Comparison of ENCODE assay signal across 19 mouse cellular contexts in the genomic region with DNA sequence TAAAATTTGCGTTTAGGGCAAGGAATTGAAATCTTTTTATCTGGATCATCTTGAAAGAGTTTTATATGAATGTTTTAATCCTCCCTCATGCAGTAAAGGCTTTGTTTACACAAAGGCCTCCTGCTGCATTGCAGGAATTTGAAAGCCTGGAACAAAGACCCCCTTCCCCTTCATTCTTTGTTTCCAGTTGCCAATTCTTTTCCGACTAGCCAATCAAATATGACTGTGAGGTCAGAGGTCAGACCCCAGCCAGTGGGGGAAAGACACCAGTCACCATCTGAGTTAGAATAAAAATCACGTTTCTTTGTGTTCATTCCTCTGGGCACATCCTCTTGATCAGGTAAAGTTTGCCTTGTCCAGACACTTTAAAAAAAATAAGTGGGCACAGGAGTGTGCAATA.
DNase-seq lines count a peak whose midpoint lies in the region; ATAC-seq lines count a peak whose summit lies in the region.
"Had no signal": no experiment of that assay in that cellular context is flagged by ENCODE, and none has a peak within 500 bp of the region (broad histone marks: within the 10 kb centered on the region; RNA-seq: fewer than 3 reads in every experiment).

No protein-coding gene starts in this region.

- H3K27me3 ChIP-seq in hindbrain, embryonic 10.5 days (ENCODE audit: insufficient read depth, poor library complexity, severe bottlenecking): no peaks in the 10 kb centered on the region
- no peaks in the 10 kb centered on the region for H3K27me3 ChIP-seq in hindbrain, embryonic 13.5 days
- H3K27me3 ChIP-seq: embryonic facial prominence, embryonic 15.5 days; heart, embryonic 12.5 days; hindbrain, embryonic 12.5 days; intestine, embryonic 15.5 days; Patski had no signal

- H3K9ac ChIP-seq in hindbrain, embryonic 13.5 days: no peak overlapping the region
- H3K9ac ChIP-seq: embryonic facial prominence, embryonic 15.5 days; heart, embryonic 12.5 days; hindbrain, embryonic 12.5 days; intestine, embryonic 15.5 days had no signal

- H3K36me3 ChIP-seq in hindbrain, embryonic 10.5 days: no peaks in the 10 kb centered on the region
- no peaks in the 10 kb centered on the region for H3K36me3 ChIP-seq in hindbrain, embryonic 13.5 days
- H3K36me3 ChIP-seq: embryonic facial prominence, embryonic 15.5 days; heart, embryonic 12.5 days; hindbrain, embryonic 12.5 days; intestine, embryonic 15.5 days had no signal

- peak overlapping the region; percentile 70 for H3K27ac ChIP-seq in hindbrain, embryonic 10.5 days
- H3K27ac ChIP-seq in hindbrain, embryonic 13.5 days: no peak overlapping the region
- H3K27ac ChIP-seq: embryonic facial prominence, embryonic 15.5 days; hindbrain, embryonic 12.5 days; intestine, embryonic 15.5 days had no signal

- H3K4me3 ChIP-seq in hindbrain, embryonic 10.5 days: no peak overlapping the region
- H3K4me3 ChIP-seq in hindbrain, embryonic 13.5 days: no peak overlapping the region
- H3K4me3 ChIP-seq: embryonic facial prominence, embryonic 15.5 days; erythroblast, embryonic 14.5 days; heart, embryonic 12.5 days; hindbrain, embryonic 12.5 days; intestine, embryonic 15.5 days had no signal

- H3K4me1 ChIP-seq in hindbrain, embryonic 10.5 days (replicated peaks): peaks cover 14% of the 10 kb centered on the region
- H3K4me1 ChIP-seq in hindbrain, embryonic 13.5 days (replicated peaks): no peaks in the 10 kb centered on the region
- H3K4me1 ChIP-seq: embryonic facial prominence, embryonic 15.5 days; heart, embryonic 12.5 days; hindbrain, embryonic 12.5 days; intestine, embryonic 15.5 days had no signal

- H3K4me2 ChIP-seq in hindbrain, embryonic 13.5 days: no peak overlapping the region
- H3K4me2 ChIP-seq: embryonic facial prominence, embryonic 15.5 days; heart, embryonic 12.5 days; hindbrain, embryonic 12.5 days; intestine, embryonic 15.5 days had no signal

- WGBS in hindbrain, embryonic 10.5 days: 21% methylated on average over 3 of the region's 3 CpGs
- 14% methylated on average over 3 of the region's 3 CpGs for WGBS in hindbrain, embryonic 13.5 days

- ATAC-seq in hindbrain, embryonic 13.5 days (ENCODE audit: low FRiP score): no peak
- ATAC-seq: forebrain, embryonic 16.5 days; intestine, embryonic 15.5 days; Patski had no signal

- DNase-seq in hindbrain, embryonic 10.5 days (ENCODE audit: low spot score): peak; percentile 48
- DNase-seq in retina, embryonic 14.5 days (ENCODE audit: low spot score): peak; percentile 39
- DNase-seq in retina, postnatal 1 day: no peak
- peak; percentile 27 for DNase-seq in embryo, embryonic 9.5 days (ENCODE audit: extremely low spot score)
- DNase-seq in layer of hippocampus, postnatal 36 days: no peak
- DNase-seq in frontal cortex, postnatal 36 days (ENCODE audit: low spot score in 2 of 2): no peak
- DNase-seq: adrenal gland, adult 2 months; adrenal gland, postnatal 36 days; cerebellum, adult 2 months; cerebellum, postnatal 10 days; gastrocnemius, postnatal 25 days had no signal

- no peaks in the 10 kb centered on the region for H3K9me3 ChIP-seq in hindbrain, embryonic 10.5 days
- no peaks in the 10 kb centered on the region for H3K9me3 ChIP-seq in hindbrain, embryonic 13.5 days
- H3K9me3 ChIP-seq: embryonic facial prominence, embryonic 15.5 days; heart, embryonic 12.5 days; hindbrain, embryonic 12.5 days; intestine, embryonic 15.5 days had no signal

Comparison
In these comparisons a context has a peak if more than half of its experiments do, and no peak if none do; other contexts are left out.
1. DNase-seq: peak in hindbrain, embryonic 10.5 days (single experiment), retina, embryonic 14.5 days (single experiment) and embryo, embryonic 9.5 days (single experiment); none in retina, postnatal 1 day (single experiment), layer of hippocampus, postnatal 36 days (0 of 2) and frontal cortex, postnatal 36 days (0 of 2).